Mouse (Mus musculus) embryonic facial prominence, embryonic 15.5 days (tissue): ENCODE data around the gene Rps15. TPM values are rescaled to one million over a fixed set of nuclear protein-coding genes. Genes with fewer than 3 reads are reported as not detected.

Experiments
- ATAC-seq: fragments of 200-750 bp; cut with Nextera tagmentation; 2 replicates; pipeline ENCODE4 v1.8.0; 2017; ENCODE audit warnings: low read depth, moderate TSS enrichment; ENCODE audit not compliant: insufficient number of reproducible peaks, low FRiP score, low TSS enrichment
- H3K27ac ChIP-seq: fragments of 300-500 bp; sonication (generic); replicated peaks from 2 replicates; pipeline ENCODE4 v1.5.1; 2015; ENCODE audit warnings: mild to moderate bottlenecking, inconsistent platforms
- H3K27me3 ChIP-seq: fragments of 300-500 bp; sonication (generic); 2 replicates; pipeline ENCODE4 v1.6.1; 2015; ENCODE audit warnings: inconsistent platforms
- H3K36me3 ChIP-seq: fragments of 300-500 bp; sonication (generic); 2 replicates; pipeline ENCODE4 v1.6.1; 2015; ENCODE audit warnings: mild to moderate bottlenecking, inconsistent platforms
- H3K4me1 ChIP-seq: fragments of 300-500 bp; sonication (generic); 2 replicates; pipeline ENCODE4 v1.6.1; 2015; ENCODE audit warnings: inconsistent platforms
- H3K4me2 ChIP-seq: fragments of 300-500 bp; sonication (generic); replicated peaks from 2 replicates; pipeline ENCODE4 v1.6.1; 2015; ENCODE audit warnings: mild to moderate bottlenecking, inconsistent platforms
- H3K4me3 ChIP-seq: fragments of 300-500 bp; sonication (generic); replicated peaks from 2 replicates; pipeline ENCODE4 v1.5.1; 2015; ENCODE audit warnings: mild to moderate bottlenecking, inconsistent platforms
- H3K9ac ChIP-seq: fragments of 300-500 bp; sonication (generic); 2 replicates; pipeline ENCODE4 v1.6.1; 2015; ENCODE audit warnings: inconsistent platforms
- H3K9me3 ChIP-seq: fragments of 300-500 bp; sonication (generic); replicated peaks from 2 replicates; pipeline ENCODE4 v1.6.1; 2016; ENCODE audit warnings: inconsistent platforms
- WGBS: fragments of 180-500 bp; shearing (Covaris S2); methylation state at CpG from one replicate; pipeline ENCODE4 v1.1.7; 2015; 5-methylcytosine and 5-hydroxymethylcytosine counted together
- polyA plus RNA-seq: library from polyadenylated mRNA; unstranded; fragments of >200 nt; fragmentation: Nextera tagmentation; extraction: Ambion mirVana; gene quantifications from 2 replicates; pipeline ENCODE4 v1.2.1, GENCODE M21; 2015

The Rps15 gene
- polyA plus RNA-seq, 1 experiment from 2014 or later = 969 TPM

- WGBS = 25% methylated on average over 12 of the region's 12 CpGs
- ATAC-seq = no peak
These were observed 12.2 kb downstream of the Rps15 start for GRCm38 (mm10) chr10:80304458-80304857.

DNA sequence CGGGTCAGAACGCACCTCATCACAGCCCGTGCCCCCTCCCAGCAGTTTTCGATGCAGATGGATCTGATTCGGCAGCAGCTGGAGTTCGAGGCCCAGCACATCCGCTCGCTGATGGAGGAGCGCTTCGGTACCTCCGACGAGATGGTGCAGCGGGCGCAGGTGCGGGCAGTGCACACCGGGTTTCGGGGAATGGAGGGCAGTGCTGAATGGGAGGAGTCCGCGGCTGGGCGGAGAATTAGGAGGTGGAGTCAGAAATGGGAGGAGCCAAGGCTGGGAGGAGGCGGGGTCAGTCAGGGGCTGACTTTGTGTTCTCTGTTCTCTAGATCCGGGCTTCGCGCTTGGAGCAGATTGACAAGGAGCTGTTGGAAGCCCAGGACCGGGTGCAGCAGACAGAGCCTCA lies 12.6 kb downstream of the Rps15 start:
- WGBS = 15% methylated on average over 25 of the region's 25 CpGs
- H3K4me2 ChIP-seq = 0 out of 2 replicates have a peak overlapping the region, but pooled peaks have one; percentile 34
- 0 out of 2 replicates have a peak, but pooled peaks cover 7% of the 10 kb centered on the region for H3K4me1 ChIP-seq
- H3K27me3 ChIP-seq = peaks cover 47% of the 10 kb centered on the region
- H3K9ac ChIP-seq = no peak overlapping the region
- peaks cover 11% of the 10 kb centered on the region; the same call in 1 of the 2 replicates for H3K36me3 ChIP-seq
- no peak overlapping the region for H3K4me3 ChIP-seq
- no peak for ATAC-seq
- no peaks in the 10 kb centered on the region for H3K9me3 ChIP-seq
- no peak overlapping the region for H3K27ac ChIP-seq

More at GRCm38 (mm10) chr10:80304458-80304857, 12.2 kb downstream of the Rps15 start:
- Histone ChIP-seq H3K27ac (no peak overlapping the region), H3K4me3 (no peak overlapping the region), H3K36me3 (peaks cover 11% of the 10 kb centered on the region; the same call in 1 of the 2 replicates), H3K9me3 (no peaks in the 10 kb centered on the region), H3K4me2 (0 out of 2 replicates have a peak overlapping the region, but pooled peaks have one; percentile 34), H3K9ac (no peak overlapping the region), H3K27me3 (peaks cover 51% of the 10 kb centered on the region), H3K4me1 (0 out of 2 replicates have a peak, but pooled peaks cover 7% of the 10 kb centered on the region)

GRCm38 (mm10) chr10:80311560-80311959 lies 19.3 kb downstream of the Rps15 start:
- no peak for ATAC-seq
- no peak overlapping the region for H3K4me2 ChIP-seq
- H3K4me3 ChIP-seq = no peak overlapping the region
- peaks cover 5% of the 10 kb centered on the region for H3K36me3 ChIP-seq
- H3K4me1 ChIP-seq = peaks cover 21% of the 10 kb centered on the region
- no peaks in the 10 kb centered on the region for H3K9me3 ChIP-seq
- 80% methylated on average over 16 of the region's 16 CpGs for WGBS
- peaks cover 59% of the 10 kb centered on the region for H3K27me3 ChIP-seq
- H3K27ac ChIP-seq = no peak overlapping the region
- H3K9ac ChIP-seq = no peak overlapping the region

GRCm38 (mm10) chr10:80312586-80313504 lies 20.6 kb downstream of the Rps15 start:
- Histone ChIP-seq H3K4me2 (no peak overlapping the region), H3K27me3 (peaks cover 71% of the 10 kb centered on the region), H3K4me3 (no peak overlapping the region), H3K36me3 (peaks cover 10% of the 10 kb centered on the region), H3K4me1 (peaks cover 28% of the 10 kb centered on the region), H3K9ac (no peak overlapping the region), H3K27ac (no peak overlapping the region), H3K9me3 (no peaks in the 10 kb centered on the region)
- ATAC-seq = no peak
- WGBS = 67% methylated on average over 54 of the region's 54 CpGs

GRCm38 (mm10) chr10:80313627-80314201 lies 21.5 kb downstream of the Rps15 start:
- Histone ChIP-seq H3K9me3 (no peaks in the 10 kb centered on the region), H3K4me3 (no peak overlapping the region), H3K4me1 (peaks cover 31% of the 10 kb centered on the region), H3K36me3 (peaks cover 15% of the 10 kb centered on the region), H3K27me3 (peaks cover 71% of the 10 kb centered on the region), H3K4me2 (no peak overlapping the region), H3K9ac (no peak overlapping the region), H3K27ac (no peak overlapping the region)
- 50% methylated on average over 20 of the region's 20 CpGs for WGBS
- ATAC-seq = no peak

GRCm38 (mm10) chr10:80314494-80315001 lies 22.3 kb downstream of the Rps15 start:
- no peak overlapping the region for H3K4me2 ChIP-seq
- no peak for ATAC-seq
- 48% methylated on average over 16 of the region's 16 CpGs for whole genome bisulfite sequencing
- H3K9ac ChIP-seq = no peak overlapping the region
- H3K4me1 ChIP-seq = peaks cover 40% of the 10 kb centered on the region
- no peaks in the 10 kb centered on the region for H3K9me3 ChIP-seq
- H3K36me3 ChIP-seq = peaks cover 18% of the 10 kb centered on the region
- H3K27me3 ChIP-seq = peaks cover 71% of the 10 kb centered on the region
- H3K4me3 ChIP-seq = no peak overlapping the region
- H3K27ac ChIP-seq = no peak overlapping the region

GRCm38 (mm10) chr10:80315315-80315714 lies 23.1 kb downstream of the Rps15 start:
- Histone ChIP-seq H3K4me1 (peaks cover 42% of the 10 kb centered on the region), H3K9ac (no peak overlapping the region), H3K27me3 (peaks cover 71% of the 10 kb centered on the region), H3K4me2 (no peak overlapping the region), H3K27ac (no peak overlapping the region), H3K36me3 (peaks cover 18% of the 10 kb centered on the region), H3K4me3 (no peak overlapping the region), H3K9me3 (no peaks in the 10 kb centered on the region)
- 48% methylated on average over 27 of the region's 27 CpGs for WGBS
- ATAC-seq = no peak

- Histone ChIP-seq H3K4me2 (no peak overlapping the region), H3K4me3 (no peak overlapping the region)
- WGBS = 22% methylated on average over 11 of the region's 11 CpGs
These were observed 24.1 kb downstream of the Rps15 start for GRCm38 (mm10) chr10:80316359-80316781.

DNA sequence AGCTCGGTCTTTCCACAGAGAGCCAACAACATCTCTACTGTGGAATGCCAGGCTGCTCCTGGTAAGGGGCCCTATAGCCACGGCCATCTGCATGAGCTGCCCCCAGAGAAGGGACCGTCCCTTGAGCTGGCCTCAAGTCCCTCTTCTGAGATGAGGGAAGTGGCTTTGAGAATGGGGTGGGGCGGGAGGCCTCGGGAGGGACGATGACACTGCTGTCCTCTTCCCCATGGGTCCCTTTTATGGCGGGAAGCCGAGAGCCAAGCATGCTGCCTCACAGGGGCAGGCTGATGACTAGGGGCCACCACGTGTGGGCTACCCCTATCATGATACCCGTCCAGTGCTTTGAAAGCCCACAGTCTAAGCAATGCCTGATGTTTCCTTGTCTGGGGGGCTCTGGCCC lies 24.8 kb downstream of the Rps15 start:
- Histone ChIP-seq H3K27ac (no peak overlapping the region), H3K4me1 (peaks cover 55% of the 10 kb centered on the region), H3K27me3 (peaks cover 57% of the 10 kb centered on the region), H3K9me3 (no peaks in the 10 kb centered on the region), H3K4me3 (no peak overlapping the region), H3K9ac (no peak overlapping the region), H3K36me3 (peaks cover 18% of the 10 kb centered on the region; the same call in 1 of the 2 replicates), H3K4me2 (no peak overlapping the region)
- 54% methylated on average over 10 of the region's 10 CpGs for WGBS
- ATAC-seq = no peak

More at GRCm38 (mm10) chr10:80316359-80316781, 24.1 kb downstream of the Rps15 start:
- peaks cover 49% of the 10 kb centered on the region for H3K4me1 ChIP-seq
- H3K27ac ChIP-seq = no peak overlapping the region
- H3K27me3 ChIP-seq = peaks cover 63% of the 10 kb centered on the region
- H3K9me3 ChIP-seq = no peaks in the 10 kb centered on the region
- 0 out of 2 replicates have a peak, but pooled peaks have one; percentile 13 for ATAC-seq
- H3K36me3 ChIP-seq = peaks cover 18% of the 10 kb centered on the region; the same call in 1 of the 2 replicates
- no peak overlapping the region for H3K9ac ChIP-seq

DNA sequence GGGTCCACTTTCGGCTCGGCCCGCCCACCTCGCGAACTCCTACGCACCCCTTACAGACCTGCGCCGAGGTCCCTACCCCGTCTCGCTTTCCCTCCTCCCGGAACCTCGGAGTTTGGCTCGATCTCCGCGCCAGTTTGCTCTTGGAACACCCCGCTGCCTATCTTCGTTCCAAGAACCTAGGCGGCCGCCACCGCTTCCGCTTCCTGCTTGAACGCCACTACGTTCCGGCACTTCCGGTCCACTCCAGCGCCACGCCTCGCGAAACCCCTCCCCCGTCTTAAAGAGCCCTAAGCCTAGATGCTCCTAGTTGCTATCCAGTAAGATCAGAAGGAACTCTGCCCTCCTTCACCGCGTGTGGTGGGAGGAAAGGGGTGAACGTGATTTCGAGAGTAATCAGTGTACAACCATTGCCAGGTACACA lies 28.1 kb downstream of the Rps15 start, which contains the start of gene 2310011J03Rik:
2310011J03Rik (minus strand) TSS at position 198 of the 421 bp plus-strand sequence.
- Histone ChIP-seq H3K27ac (peak within 1 kb of the TSS; percentile 81), H3K4me2 (peak within 1 kb of the TSS; percentile 78), H3K9me3 (no peaks in the 10 kb centered on the region), H3K4me1 (peaks cover 57% of the 10 kb centered on the region), H3K36me3 (peaks cover 18% of the 10 kb centered on the region; the same call in 1 of the 2 replicates), H3K27me3 (peaks cover 24% of the 10 kb centered on the region), H3K9ac (peak within 1 kb of the TSS; percentile 60), H3K4me3 (peak within 1 kb of the TSS; percentile 64)
- ATAC-seq = peak; percentile 66
- WGBS = under 1% methylated on average over 34 of the region's 34 CpGs
